Mouse (Mus musculus) heart, adult 2 months (tissue): ENCODE data around the gene Them7.

Experiments used
- CTCF ChIP-seq: fragments of 200-600 bp; IDR thresholded peaks from 2 replicates; pipeline ENCODE4 v1.8.1; 2022; ENCODE audit warnings: antibody characterized with exemption, mild to moderate bottlenecking, moderate library complexity
- EP300 ChIP-seq: fragments of 200-500 bp; IDR thresholded peaks from 2 replicates; pipeline ENCODE4 v1.6.1; 2011; ENCODE audit warnings: low read depth, low read length, control low read depth; ENCODE audit not compliant: insufficient read depth
- POLR2A ChIP-seq: fragments of 200-500 bp; IDR thresholded peaks from 2 replicates; pipeline ENCODE4 v1.6.1; 2011; ENCODE audit warnings: mild to moderate bottlenecking, low read depth, low read length, control low read depth; ENCODE audit not compliant: insufficient read depth

DNA sequence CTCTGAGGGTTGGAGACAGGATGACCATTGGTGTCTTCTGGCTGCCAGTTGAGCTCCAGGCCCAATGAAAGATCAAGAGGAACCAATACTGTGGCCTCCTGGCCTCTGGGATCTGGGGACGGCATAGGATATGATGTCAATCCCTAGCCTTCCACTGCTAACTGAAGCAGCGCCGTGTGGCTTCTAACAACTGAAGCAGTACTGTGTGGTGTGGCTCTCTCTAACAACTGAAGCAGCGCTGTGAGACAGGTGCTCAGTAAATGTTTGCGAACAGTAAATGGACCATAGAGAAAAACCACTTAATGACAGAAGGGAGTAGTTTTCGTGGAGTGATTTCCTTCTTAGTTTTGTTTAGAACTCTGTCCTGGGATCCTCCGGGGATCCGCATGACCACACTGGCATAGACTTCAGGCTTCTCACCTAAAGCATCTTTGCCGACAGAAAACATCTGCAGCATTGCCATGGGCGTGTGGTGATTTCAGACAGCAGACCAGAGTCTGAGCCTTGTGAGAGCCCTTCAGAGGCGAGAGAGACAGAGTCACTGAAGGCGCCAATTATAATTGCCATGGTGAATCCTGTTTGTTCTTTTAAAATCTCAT, 194.6 kb downstream of the Them7 start:
- TF ChIP-seq EP300 (no peak), CTCF (no peak), POLR2A (no peak)
